Mouse (Mus musculus) forebrain, postnatal 0 days (tissue): ENCODE data around the gene Esyt1. TPM values are rescaled to one million over a fixed set of nuclear protein-coding genes. Genes with fewer than 3 reads are reported as not detected.

Experiments used
- ATAC-seq: fragments of 200-750 bp; cut with Nextera tagmentation; 2 replicates; pipeline ENCODE4 v1.8.0; 2017; ENCODE audit warnings: mild to moderate bottlenecking, moderate library complexity
- DNase-seq: peaks from one replicate; pipeline ENCODE4 v3.0.0-alpha.2; 2015
- H3K27ac ChIP-seq: fragments of 300-500 bp; sonication (generic); 2 replicates; pipeline ENCODE4 v1.5.1; 2014; ENCODE audit warnings: low read depth, mild to moderate bottlenecking, antibody characterized with exemption, low read length, moderate library complexity, mixed read lengths
- H3K27me3 ChIP-seq: fragments of 300-500 bp; sonication (generic); 2 replicates; pipeline ENCODE4 v1.6.1; 2014; ENCODE audit warnings: mild to moderate bottlenecking, low read length, mixed read lengths; ENCODE audit not compliant: insufficient read depth
- H3K36me3 ChIP-seq: fragments of 300-500 bp; sonication (generic); 2 replicates; pipeline ENCODE4 v1.6.1; 2014; ENCODE audit warnings: mild to moderate bottlenecking, moderate library complexity; ENCODE audit not compliant: insufficient read depth
- H3K4me1 ChIP-seq: fragments of 300-500 bp; sonication (generic); 2 replicates; pipeline ENCODE4 v1.6.1; 2014; ENCODE audit warnings: antibody characterized with exemption; ENCODE audit not compliant: insufficient read depth
- H3K4me2 ChIP-seq: fragments of 300-500 bp; sonication (generic); 2 replicates; pipeline ENCODE4 v1.6.1; 2014; ENCODE audit warnings: low read depth, mild to moderate bottlenecking, moderate library complexity
- H3K4me3 ChIP-seq: fragments of 300-500 bp; sonication (generic); 2 replicates; pipeline ENCODE4 v1.5.1; 2014; ENCODE audit warnings: low read depth, low read length, mixed read lengths
- H3K9ac ChIP-seq: fragments of 300-500 bp; sonication (generic); 2 replicates; pipeline ENCODE4 v1.6.1; 2014; ENCODE audit warnings: mild to moderate bottlenecking
- H3K9me3 ChIP-seq: fragments of 300-500 bp; sonication (generic); 2 replicates; pipeline ENCODE4 v1.6.1; 2016; ENCODE audit warnings: low read length
- CTCF ChIP-seq: sonication (generic); IDR thresholded peaks from 2 replicates; pipeline ENCODE4 v1.5.1; 2016; ENCODE audit warnings: antibody characterized with exemption, control low read depth, low read depth
- WGBS: fragments of 180-500 bp; shearing (Covaris S2); extraction: QIAGEN DNeasy Blood & Tissue Kit; methylation state at CpG from one replicate; pipeline ENCODE4 v1.1.7; 2014; 5-methylcytosine and 5-hydroxymethylcytosine counted together
- polyA plus RNA-seq: library from polyadenylated mRNA; unstranded; fragments of >200 nt; fragmentation: Nextera tagmentation; extraction: Ambion mirVana; gene quantifications from 2 replicates; pipeline ENCODE4 v1.2.1, GENCODE M21; 2015
- total RNA-seq: library from RNA; depleted of rRNA; stranded (reverse); fragments of >200 nt; gene quantifications from 2 replicates; pipeline ENCODE4 v1.2.3, GENCODE M21; 2014

Gene Esyt1
- total and polyA plus RNA-seq, 2 experiments from 2014 or later = 5.3 to 14.8 TPM

DNA sequence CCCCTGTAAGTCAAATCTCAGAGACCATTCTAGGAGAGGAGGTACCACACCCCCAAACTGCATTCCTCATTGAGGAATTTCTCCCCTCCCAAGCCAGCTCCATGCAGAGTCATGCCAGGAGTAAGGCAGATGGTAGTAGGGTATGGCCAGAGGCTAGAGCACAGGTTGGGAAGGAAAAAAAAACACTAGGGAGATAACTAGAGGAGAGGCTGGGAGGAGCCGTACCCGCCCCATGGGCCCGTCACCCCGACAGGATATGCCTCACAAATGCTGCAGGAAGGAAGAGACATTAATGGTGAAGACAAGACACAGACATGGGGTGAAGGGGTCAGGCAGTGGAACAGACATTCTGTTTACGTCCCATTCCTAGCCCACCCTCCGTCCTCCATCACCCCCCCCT, 34.2 kb downstream of the Esyt1 start:
- Histone ChIP-seq H3K27me3 (no peaks in the 10 kb centered on the region), H3K9me3 (no peaks in the 10 kb centered on the region), H3K36me3 (peaks cover 50% of the 10 kb centered on the region), H3K9ac (no peak overlapping the region), H3K4me2 (peak overlapping the region; percentile 87), H3K4me3 (no peak overlapping the region), H3K27ac (peak overlapping the region; percentile 35; the same call in 1 of the 2 replicates), H3K4me1 (peaks cover 8% of the 10 kb centered on the region)
- ATAC-seq (no peak), DNase-seq (no peak)
- no peak for TF ChIP-seq CTCF
- 75% methylated on average over 6 of the region's 6 CpGs for WGBS

DNA sequence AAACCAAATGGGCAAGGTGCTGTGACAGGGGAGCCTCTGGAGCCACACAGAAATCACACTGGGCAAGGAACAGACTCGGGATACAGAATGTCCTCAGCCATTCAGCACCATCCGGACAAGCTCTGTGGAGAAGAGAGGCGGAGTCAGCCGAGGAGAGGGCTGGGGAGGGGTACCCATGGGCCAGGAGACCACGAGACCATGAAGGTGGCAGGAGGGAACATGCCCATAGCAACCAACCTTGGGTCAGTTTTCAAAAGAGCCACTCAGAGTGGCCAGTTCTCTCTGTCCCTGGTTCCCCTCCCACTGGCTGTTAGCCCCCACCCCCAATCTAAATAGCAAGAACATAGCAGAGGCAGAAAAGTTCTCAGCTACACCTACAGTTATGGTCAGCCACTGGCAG, 34.8 kb downstream of the Esyt1 start:
- peak overlapping the region; percentile 35; the same call in 1 of the 2 replicates for H3K27ac ChIP-seq
- ATAC-seq = no peak
- peaks cover 8% of the 10 kb centered on the region for H3K4me1 ChIP-seq
- no peak overlapping the region for H3K4me2 ChIP-seq
- no peak overlapping the region for H3K9ac ChIP-seq
- no peak overlapping the region for H3K4me3 ChIP-seq
- TF ChIP-seq CTCF = no peak
- no peaks in the 10 kb centered on the region for H3K9me3 ChIP-seq
- peaks cover 56% of the 10 kb centered on the region for H3K36me3 ChIP-seq
- WGBS = 51% methylated on average over 5 of the region's 5 CpGs
- DNase-seq = no peak
- H3K27me3 ChIP-seq = no peaks in the 10 kb centered on the region

DNA sequence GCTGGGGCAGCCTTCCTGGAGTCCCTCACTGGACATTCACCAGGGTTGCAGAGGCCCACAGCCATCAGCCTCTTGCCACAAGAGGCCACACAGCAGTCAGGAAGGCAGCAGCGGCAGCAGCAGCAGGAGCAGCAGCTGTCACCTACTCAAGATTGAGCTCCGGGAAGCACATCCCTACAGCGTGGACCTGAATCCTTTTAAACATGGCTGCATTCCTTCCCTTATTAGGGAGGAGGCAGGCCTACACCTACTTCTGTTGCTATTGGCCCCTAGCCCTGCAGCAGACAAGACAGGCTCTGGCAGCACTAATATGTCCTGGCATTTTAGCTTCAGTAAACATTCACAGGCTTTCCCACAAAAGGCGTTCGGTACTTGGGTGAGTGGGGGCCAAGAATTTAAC, 35.4 kb downstream of the Esyt1 start:
- Histone ChIP-seq H3K27ac (no peak overlapping the region), H3K4me3 (no peak overlapping the region), H3K9ac (no peak overlapping the region), H3K4me2 (no peak overlapping the region), H3K9me3 (no peaks in the 10 kb centered on the region), H3K4me1 (peaks cover 8% of the 10 kb centered on the region), H3K27me3 (no peaks in the 10 kb centered on the region), H3K36me3 (peaks cover 61% of the 10 kb centered on the region)
- DNase-seq = no peak
- no peak for ATAC-seq
- WGBS = 75% methylated on average over 5 of the region's 5 CpGs
- TF ChIP-seq CTCF = no peak

DNA sequence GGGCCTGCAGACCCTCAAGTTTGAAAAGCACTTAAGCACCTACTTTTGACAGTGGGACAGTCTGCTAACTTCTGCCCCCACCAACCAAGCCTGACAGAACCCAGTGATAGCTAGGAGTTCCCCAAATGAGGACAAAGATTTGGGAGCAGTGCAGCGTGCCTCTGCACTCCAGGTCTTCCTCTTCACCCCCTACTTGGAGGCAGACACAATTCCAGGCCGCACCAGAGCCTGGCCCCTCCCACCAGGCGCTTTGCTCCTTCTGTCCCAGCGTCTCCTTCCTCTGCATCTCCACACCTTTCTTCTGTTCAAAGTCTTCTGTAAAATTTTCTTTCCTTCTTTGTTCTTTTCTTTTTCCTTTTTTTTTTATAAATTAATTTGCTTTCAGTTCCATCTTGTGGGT, 35.9 kb downstream of the Esyt1 start:
- Histone ChIP-seq H3K4me1 (peaks cover 5% of the 10 kb centered on the region), H3K36me3 (peaks cover 61% of the 10 kb centered on the region), H3K9ac (no peak overlapping the region), H3K4me2 (no peak overlapping the region), H3K27ac (no peak overlapping the region), H3K9me3 (no peaks in the 10 kb centered on the region), H3K4me3 (no peak overlapping the region), H3K27me3 (no peaks in the 10 kb centered on the region)
- TF ChIP-seq CTCF = no peak
- ATAC-seq (no peak), DNase-seq (no peak)
- 47% methylated on average over 4 of the region's 4 CpGs for WGBS

DNA sequence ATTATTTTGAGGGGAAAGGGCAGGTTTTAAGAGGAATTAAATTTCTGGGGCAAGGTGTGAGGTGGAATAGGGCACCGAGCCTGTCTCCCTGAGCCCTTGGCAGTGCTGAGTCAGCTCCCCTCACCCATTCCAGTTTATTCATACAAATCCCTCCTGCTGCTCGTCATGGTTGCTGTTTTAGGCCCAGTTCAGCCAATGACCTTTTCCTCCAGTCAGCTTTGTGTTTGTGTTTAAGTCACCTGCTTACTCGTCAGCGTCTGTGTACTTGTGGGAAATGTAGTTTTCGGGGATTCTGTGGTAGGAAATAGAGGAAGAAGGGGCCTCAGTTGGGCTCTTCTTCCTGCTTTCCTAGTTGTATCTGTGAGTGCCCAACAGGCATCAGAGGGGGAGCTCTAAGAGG, 36.3 kb downstream of the Esyt1 start:
- Histone ChIP-seq H3K4me1 (peaks cover 1% of the 10 kb centered on the region; the same call in 1 of the 2 replicates), H3K4me3 (no peak overlapping the region), H3K27ac (no peak overlapping the region), H3K27me3 (no peaks in the 10 kb centered on the region), H3K4me2 (no peak overlapping the region), H3K9ac (no peak overlapping the region), H3K36me3 (peaks cover 64% of the 10 kb centered on the region), H3K9me3 (no peaks in the 10 kb centered on the region)
- ATAC-seq (no peak), DNase-seq (no peak)
- WGBS = 71% methylated on average over 5 of the region's 5 CpGs
- no peak for TF ChIP-seq CTCF

DNA sequence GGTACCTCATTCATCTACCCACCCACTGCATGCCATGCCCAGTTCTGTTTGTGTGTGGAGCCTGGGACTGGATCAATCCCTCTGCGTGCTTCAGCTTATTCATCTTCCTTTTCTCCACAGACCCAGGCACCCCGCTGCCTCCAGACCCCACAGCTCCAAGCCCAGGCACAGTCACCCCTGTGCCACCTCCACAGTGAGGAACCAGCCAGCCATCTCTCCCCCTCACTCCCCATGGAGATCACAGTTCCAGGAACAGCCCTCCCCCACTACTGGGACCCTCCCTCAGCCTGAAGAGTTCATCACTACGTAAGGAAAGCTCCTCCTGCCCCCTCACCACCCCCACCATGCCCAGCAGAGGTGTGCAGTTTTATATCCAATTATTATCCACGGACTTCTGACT, 36.9 kb downstream of the Esyt1 start:
- H3K4me3 ChIP-seq = no peak overlapping the region
- H3K9ac ChIP-seq = no peak overlapping the region
- no peak for TF ChIP-seq CTCF
- DNase-seq = no peak
- WGBS = 87% methylated on average over 4 of the region's 4 CpGs
- ATAC-seq = no peak
- no peak overlapping the region for H3K27ac ChIP-seq
- no peak overlapping the region for H3K4me2 ChIP-seq
- peaks cover 70% of the 10 kb centered on the region for H3K36me3 ChIP-seq
- no peaks in the 10 kb centered on the region for H3K4me1 ChIP-seq
- no peaks in the 10 kb centered on the region for H3K27me3 ChIP-seq
- H3K9me3 ChIP-seq = no peaks in the 10 kb centered on the region

DNA sequence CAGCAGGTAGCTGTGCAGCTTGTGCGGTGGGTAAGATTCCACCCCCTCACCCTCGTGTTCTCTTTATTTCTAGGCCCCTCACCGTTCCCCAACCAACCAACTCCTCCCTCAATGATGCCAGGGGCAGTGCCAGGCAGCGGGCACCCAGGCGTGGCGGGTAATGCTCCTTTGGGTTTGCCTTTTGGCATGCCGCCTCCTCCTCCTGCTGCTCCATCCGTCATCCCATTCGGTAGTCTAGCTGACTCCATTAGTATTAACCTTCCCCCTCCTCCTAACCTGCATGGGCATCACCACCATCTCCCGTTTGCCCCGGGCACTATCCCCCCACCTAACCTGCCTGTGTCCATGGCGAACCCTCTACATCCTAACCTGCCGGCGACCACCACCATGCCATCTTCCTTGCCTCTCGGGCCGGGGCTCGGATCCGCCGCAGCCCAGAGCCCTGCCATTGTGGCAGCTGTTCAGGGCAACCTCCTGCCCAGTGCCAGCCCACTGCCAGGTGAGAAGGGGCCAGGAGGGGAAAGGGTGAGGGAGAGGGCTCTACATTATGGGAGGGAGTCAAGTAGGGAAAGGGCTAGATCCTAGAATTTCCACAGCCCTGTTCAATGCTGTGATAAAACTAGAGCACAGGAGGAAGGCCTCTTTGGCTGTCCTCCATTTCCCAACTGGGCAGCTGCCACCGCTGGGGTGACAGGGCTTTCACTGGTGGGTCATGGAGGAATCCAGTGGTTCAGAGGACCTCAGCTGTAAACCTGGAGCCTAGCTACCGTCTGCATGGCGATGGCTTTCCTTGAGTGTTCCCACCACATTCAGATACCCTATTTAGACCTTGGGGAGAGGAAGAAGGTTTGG, 37.6 kb downstream of the Esyt1 start:
- no peak overlapping the region for H3K9ac ChIP-seq
- no peaks in the 10 kb centered on the region for H3K27me3 ChIP-seq
- no peak for TF ChIP-seq CTCF
- no peak overlapping the region for H3K4me2 ChIP-seq
- ATAC-seq (no peak), DNase-seq (no peak)
- whole genome bisulfite sequencing = 89% methylated on average over 22 of the region's 22 CpGs
- no peak overlapping the region for H3K27ac ChIP-seq
- no peak overlapping the region for H3K4me3 ChIP-seq
- H3K9me3 ChIP-seq = no peaks in the 10 kb centered on the region
- H3K36me3 ChIP-seq = peaks cover 77% of the 10 kb centered on the region
- no peaks in the 10 kb centered on the region for H3K4me1 ChIP-seq
